Mouse (Mus musculus) brain, embryonic 14.5 days (tissue): ENCODE measurements at regions not wholly inside any gene's neighbourhood (a gene's known extent, or its start where the extent isn't known, plus 50 kb on each side); places are given as distances from the start of the nearest gene placed in this dataset.

Experiments used
- CTCF ChIP-seq: fragments of 200-500 bp; IDR thresholded peaks from 2 replicates; pipeline ENCODE4 v1.5.1; 2012; ENCODE audit warnings: inconsistent platforms, mild to moderate bottlenecking, moderate library complexity, borderline replicate concordance; ENCODE audit not compliant: insufficient read depth, insufficient read length; ENCODE audit errors: extremely low read depth
- POLR2A ChIP-seq: fragments of 200-500 bp; IDR thresholded peaks from 2 replicates; pipeline ENCODE4 v1.6.1; 2012; ENCODE audit warnings: mild to moderate bottlenecking, inconsistent platforms, borderline replicate concordance; ENCODE audit not compliant: poor library complexity, insufficient read depth, insufficient read length, severe bottlenecking; ENCODE audit errors: extremely low read depth

DNA sequence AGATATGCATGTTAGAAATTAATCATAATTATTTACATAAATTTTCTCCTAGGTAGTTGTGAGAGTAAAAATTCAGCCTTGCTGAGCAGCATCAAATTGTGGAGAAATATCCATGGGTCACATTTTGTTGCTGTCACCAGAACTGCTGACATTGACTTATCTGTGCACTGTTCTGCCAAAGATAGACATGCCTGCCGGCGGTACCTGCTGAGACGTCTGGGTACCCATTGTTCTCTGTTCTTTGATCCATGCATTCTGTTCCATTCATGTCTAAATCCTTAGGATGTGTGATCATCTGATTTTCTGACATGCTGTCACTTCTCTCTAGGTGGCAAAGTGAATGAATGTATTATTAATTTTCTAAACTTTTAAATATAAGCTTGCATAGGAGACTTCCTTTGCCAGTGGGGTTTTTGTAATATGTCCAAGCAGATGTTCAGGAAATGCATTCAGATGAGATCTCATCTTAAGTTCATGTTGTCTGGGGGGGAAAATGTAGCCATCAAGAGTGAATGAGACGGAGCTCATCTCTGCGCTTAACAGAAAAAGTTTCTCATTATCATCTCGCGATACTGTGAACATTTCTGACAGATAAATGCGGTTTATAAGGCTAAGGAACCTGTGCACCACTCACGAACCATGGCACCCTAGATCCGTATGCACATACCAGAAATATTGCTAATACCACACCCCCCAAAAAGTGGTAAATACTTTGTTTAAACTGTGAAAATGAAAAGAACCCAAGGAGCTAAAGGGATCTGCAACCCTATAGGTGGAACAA lies 391.0 kb upstream of the Slitrk5 start:
- TF ChIP-seq CTCF (no peak), POLR2A (no peak)
